Mouse (Mus musculus) midbrain, embryonic 11.5 days (tissue): ENCODE data around the gene Fam198b. TPM values are rescaled to one million over a fixed set of nuclear protein-coding genes. Genes with fewer than 3 reads are reported as not detected.

Experiments
- ATAC-seq: fragments of 200-750 bp; cut with Nextera tagmentation; 2 replicates; pipeline ENCODE4 v1.8.0; 2017; ENCODE audit warnings: moderate TSS enrichment, moderate library complexity; ENCODE audit not compliant: low FRiP score
- DNase-seq: peaks from one replicate; pipeline ENCODE4 v3.0.0; 2015; ENCODE audit warnings: low spot score; ENCODE audit errors: missing footprints
- H3K27ac ChIP-seq: fragments of 300-500 bp; sonication (generic); 2 replicates; pipeline ENCODE4 v1.5.1; 2014; ENCODE audit warnings: low read depth, low read length
- H3K27me3 ChIP-seq: fragments of 300-500 bp; sonication (generic); 2 replicates; pipeline ENCODE4 v1.6.1; 2014; ENCODE audit warnings: mild to moderate bottlenecking, low read length, moderate library complexity, mixed read lengths; ENCODE audit not compliant: control insufficient read depth, insufficient read depth
- H3K36me3 ChIP-seq: fragments of 300-500 bp; sonication (generic); 2 replicates; pipeline ENCODE4 v1.6.1; 2014; ENCODE audit warnings: mild to moderate bottlenecking, low read length, moderate library complexity, mixed read lengths; ENCODE audit not compliant: control insufficient read depth, insufficient read depth
- H3K4me1 ChIP-seq: fragments of 300-500 bp; sonication (generic); 2 replicates; pipeline ENCODE4 v1.6.1; 2014; ENCODE audit warnings: low read length; ENCODE audit not compliant: control insufficient read depth, insufficient read depth
- H3K4me2 ChIP-seq: fragments of 300-500 bp; sonication (generic); 2 replicates; pipeline ENCODE4 v1.6.1; 2014; ENCODE audit warnings: mild to moderate bottlenecking, moderate library complexity
- H3K4me3 ChIP-seq: fragments of 300-500 bp; sonication (generic); 2 replicates; pipeline ENCODE4 v1.5.1; 2014; ENCODE audit warnings: low read depth, low read length
- H3K9ac ChIP-seq: fragments of 300-500 bp; sonication (generic); 2 replicates; pipeline ENCODE4 v1.6.1; 2014; ENCODE audit warnings: low read length
- H3K9me3 ChIP-seq: fragments of 300-500 bp; sonication (generic); 2 replicates; pipeline ENCODE4 v1.6.1; 2016; ENCODE audit warnings: low read length; ENCODE audit not compliant: control insufficient read depth
- WGBS: fragments of 180-500 bp; shearing (Covaris S2); extraction: QIAGEN DNeasy Blood & Tissue Kit; methylation state at CpG from one replicate; pipeline ENCODE4 v1.1.7; 2014; 5-methylcytosine and 5-hydroxymethylcytosine counted together
- polyA plus RNA-seq: library from polyadenylated mRNA; unstranded; fragments of >200 nt; fragmentation: Nextera tagmentation; extraction: Ambion mirVana; gene quantifications from 2 replicates; pipeline ENCODE4 v1.2.1, GENCODE M21; 2014

Gene Fam198b
- polyA plus RNA-seq, 1 experiment from 2014 or later, result 0.77 TPM

- H3K36me3 ChIP-seq, result no peaks in the 10 kb centered on the region
- H3K4me3 ChIP-seq, result no peak overlapping the region
- ATAC-seq (no peak), DNase-seq (no peak)
- no peaks in the 10 kb centered on the region for H3K4me1 ChIP-seq
- WGBS, result 85% methylated on average over 4 of the region's 4 CpGs
- no peak overlapping the region for H3K4me2 ChIP-seq
- no peaks in the 10 kb centered on the region for H3K27me3 ChIP-seq
- no peak overlapping the region for H3K27ac ChIP-seq
- H3K9me3 ChIP-seq, result no peaks in the 10 kb centered on the region
- no peak overlapping the region for H3K9ac ChIP-seq
These were observed 42.7 kb downstream of the Fam198b start for GRCm38 (mm10) chr3:79927050-79927449.

- ATAC-seq, result no peak
- H3K4me2 ChIP-seq, result no peak overlapping the region
- H3K27me3 ChIP-seq, result no peaks in the 10 kb centered on the region
- H3K4me1 ChIP-seq, result no peaks in the 10 kb centered on the region
- 90% methylated on average over 5 of the region's 5 CpGs for WGBS
- H3K9ac ChIP-seq, result no peak overlapping the region
- H3K9me3 ChIP-seq, result no peaks in the 10 kb centered on the region
- no peak overlapping the region for H3K27ac ChIP-seq
- H3K4me3 ChIP-seq, result no peak overlapping the region
- DNase-seq, result no peak
- H3K36me3 ChIP-seq, result no peaks in the 10 kb centered on the region
These were observed 44.1 kb downstream of the Fam198b start for GRCm38 (mm10) chr3:79928409-79928808.

DNA sequence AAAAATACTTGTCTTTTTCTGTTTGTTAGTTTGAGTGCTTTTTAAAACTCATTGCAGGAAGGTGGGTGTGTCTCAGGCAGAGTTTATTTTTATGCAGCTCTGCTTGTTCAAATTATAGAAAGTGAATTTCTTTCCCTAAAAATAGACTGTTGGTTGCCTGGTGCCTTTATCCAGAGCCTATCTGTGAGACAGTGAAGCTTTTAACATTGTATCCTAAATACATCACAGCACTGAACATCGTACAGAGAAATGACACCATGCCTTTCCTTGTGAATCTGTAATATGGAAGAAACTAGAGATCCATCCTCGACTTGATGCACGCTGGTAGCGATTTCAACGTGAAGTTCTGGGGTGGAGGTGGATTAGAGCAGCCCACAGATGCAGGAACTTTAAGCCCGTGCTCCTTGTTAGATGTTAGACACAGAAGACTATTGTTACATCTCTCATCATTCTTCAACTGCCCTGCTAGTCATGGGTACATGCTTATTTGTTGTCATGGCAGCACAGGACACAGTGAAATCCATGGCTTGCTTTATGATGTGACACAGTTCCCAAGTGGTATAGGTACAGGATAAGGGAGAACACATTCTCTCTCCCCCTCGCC, 45.9 kb downstream of the Fam198b start:
- H3K27ac ChIP-seq, result no peak overlapping the region
- no peak overlapping the region for H3K4me3 ChIP-seq
- peak; percentile 82 for DNase-seq
- WGBS, result 43% methylated on average over 7 of the region's 7 CpGs
- no peaks in the 10 kb centered on the region for H3K4me1 ChIP-seq
- no peaks in the 10 kb centered on the region for H3K27me3 ChIP-seq
- no peaks in the 10 kb centered on the region for H3K9me3 ChIP-seq
- H3K36me3 ChIP-seq, result no peaks in the 10 kb centered on the region
- no peak overlapping the region for H3K9ac ChIP-seq
- H3K4me2 ChIP-seq, result no peak overlapping the region
- peak; percentile 85 for ATAC-seq

GRCm38 (mm10) chr3:79936213-79936612, 51.9 kb downstream of the Fam198b start:
- no peaks in the 10 kb centered on the region for H3K27me3 ChIP-seq
- no peaks in the 10 kb centered on the region for H3K4me1 ChIP-seq
- H3K9me3 ChIP-seq, result no peaks in the 10 kb centered on the region
- no peaks in the 10 kb centered on the region for H3K36me3 ChIP-seq
- H3K9ac ChIP-seq, result no peak overlapping the region
- H3K27ac ChIP-seq, result no peak overlapping the region
- peak; percentile 47 for DNase-seq
- no peak for ATAC-seq
- H3K4me3 ChIP-seq, result no peak overlapping the region
- no peak overlapping the region for H3K4me2 ChIP-seq
- 77% methylated on average over 6 of the region's 6 CpGs for WGBS

GRCm38 (mm10) chr3:79936730-79937447, 52.6 kb downstream of the Fam198b start:
- Histone ChIP-seq H3K27me3 (no peaks in the 10 kb centered on the region), H3K9ac (no peak overlapping the region), H3K36me3 (no peaks in the 10 kb centered on the region), H3K4me1 (no peaks in the 10 kb centered on the region), H3K4me2 (no peak overlapping the region), H3K9me3 (no peaks in the 10 kb centered on the region), H3K4me3 (no peak overlapping the region), H3K27ac (no peak overlapping the region)
- no peak for ATAC-seq
- WGBS, result 83% methylated on average over 3 of the region's 3 CpGs
- DNase-seq, result peak; percentile 64

DNA sequence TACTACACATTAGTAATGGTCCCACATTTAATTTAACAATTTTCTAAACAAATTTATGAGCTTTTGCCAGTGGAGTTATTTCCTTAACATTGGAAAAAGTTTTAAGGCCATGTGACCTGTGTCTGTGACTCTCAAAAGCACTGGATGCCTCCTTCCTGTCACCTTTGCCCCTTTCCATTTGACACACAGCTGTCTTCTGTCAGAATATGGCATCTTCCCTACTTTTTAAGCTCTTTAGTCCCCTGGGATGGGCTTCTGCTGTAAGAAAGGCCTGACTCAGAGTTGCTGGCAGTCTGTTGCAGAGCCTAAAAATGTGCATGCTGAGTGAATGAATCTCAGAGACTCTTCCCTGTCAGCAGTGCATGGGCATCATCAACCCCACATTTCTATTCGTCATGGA, 63.4 kb downstream of the Fam198b start:
- H3K4me3 ChIP-seq, result no peak overlapping the region
- DNase-seq, result no peak
- no peak overlapping the region for H3K27ac ChIP-seq
- H3K27me3 ChIP-seq, result no peaks in the 10 kb centered on the region
- ATAC-seq, result no peak
- no peak overlapping the region for H3K9ac ChIP-seq
- H3K36me3 ChIP-seq, result no peaks in the 10 kb centered on the region
- H3K9me3 ChIP-seq, result no peaks in the 10 kb centered on the region
- no peaks in the 10 kb centered on the region for H3K4me1 ChIP-seq
- H3K4me2 ChIP-seq, result no peak overlapping the region
- WGBS, result 82% methylated on average over 1 of the region's 1 CpGs

- H3K4me1 ChIP-seq, result no peaks in the 10 kb centered on the region
- 87% methylated on average over 2 of the region's 2 CpGs for WGBS
- no peaks in the 10 kb centered on the region for H3K9me3 ChIP-seq
- no peak for ATAC-seq
- no peaks in the 10 kb centered on the region for H3K27me3 ChIP-seq
- H3K27ac ChIP-seq, result no peak overlapping the region
- no peaks in the 10 kb centered on the region for H3K36me3 ChIP-seq
- H3K4me3 ChIP-seq, result no peak overlapping the region
- DNase-seq, result no peak
- H3K4me2 ChIP-seq, result no peak overlapping the region
- no peak overlapping the region for H3K9ac ChIP-seq
These were observed 63.8 kb downstream of the Fam198b start for GRCm38 (mm10) chr3:79948151-79948550.

DNA sequence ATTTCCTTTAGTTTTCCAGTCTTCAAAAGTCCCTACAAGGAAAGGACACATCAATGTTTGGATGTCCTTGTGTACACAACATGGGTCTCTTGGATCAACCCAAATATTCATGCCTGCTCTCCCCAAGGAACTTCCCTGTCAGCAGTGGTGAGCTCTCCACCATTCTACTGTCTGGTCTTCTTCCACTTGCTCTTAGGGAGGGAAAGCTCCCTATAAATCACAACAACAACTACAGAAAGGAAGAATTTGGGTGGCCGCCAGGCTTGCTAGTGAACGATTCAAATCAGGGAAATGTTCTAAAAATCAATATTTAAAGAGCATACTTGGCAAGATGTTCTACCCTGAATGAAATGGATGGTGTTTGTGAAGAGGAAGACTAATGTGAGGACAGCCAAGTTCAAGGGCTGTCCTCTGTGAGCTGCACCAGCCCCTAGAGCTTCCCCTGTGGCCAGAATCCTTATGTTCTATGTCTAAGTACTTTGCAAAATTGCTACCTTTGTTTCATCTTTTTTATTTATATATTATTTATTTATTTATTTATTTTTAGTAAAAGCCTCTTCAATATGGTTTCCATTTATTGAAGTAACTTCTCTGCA, 68.9 kb downstream of the Fam198b start:
- Histone ChIP-seq H3K27me3 (no peaks in the 10 kb centered on the region), H3K9ac (no peak overlapping the region), H3K4me3 (no peak overlapping the region), H3K4me1 (peaks cover 7% of the 10 kb centered on the region), H3K27ac (no peak overlapping the region), H3K9me3 (no peaks in the 10 kb centered on the region), H3K36me3 (no peaks in the 10 kb centered on the region), H3K4me2 (no peak overlapping the region)
- WGBS, result 98% methylated on average over 2 of the region's 2 CpGs
- no peak for ATAC-seq
- no peak for DNase-seq

- Histone ChIP-seq H3K36me3 (no peaks in the 10 kb centered on the region), H3K9ac (no peak overlapping the region), H3K4me2 (no peak overlapping the region), H3K4me3 (no peak overlapping the region), H3K9me3 (no peaks in the 10 kb centered on the region), H3K4me1 (peaks cover 7% of the 10 kb centered on the region), H3K27me3 (no peaks in the 10 kb centered on the region), H3K27ac (no peak overlapping the region)
- DNase-seq (no peak), ATAC-seq (no peak)
- 95% methylated on average over 3 of the region's 3 CpGs for WGBS
These were observed 70.9 kb downstream of the Fam198b start for GRCm38 (mm10) chr3:79955262-79955661.
